Mouse (Mus musculus) adrenal gland, postnatal 36 days (tissue): ENCODE measurements around the gene Kcnc1. TPM values are rescaled to one million over a fixed set of nuclear protein-coding genes. Genes with fewer than 3 reads are reported as not detected.

Experiments used
- DNase-seq, 2 experiments: peaks; one replicate each; pipeline ENCODE4 v3.0.0; 2021; ENCODE audit warnings: mixed read lengths in 1 of 2
- total RNA-seq, 2 experiments: library from RNA; stranded (reverse); gene quantifications; 2 replicates each; pipeline ENCODE4 v1.2.3; 2021

Kcnc1 gene
- total RNA-seq, 2 experiments from 2014 or later: 0.13 to 0.16 TPM

GRCm38 (mm10) chr7:46393718-46394511 is 2.4 kb upstream of the Kcnc1 start:
- no peak for DNase-seq

GRCm38 (mm10) chr7:46394933-46395332 is 1.4 kb upstream of the Kcnc1 start:
- DNase-seq: no peak

- DNase-seq: no peak
Observed at GRCm38 (mm10) chr7:46395571-46395970, 726 bp upstream of the Kcnc1 start.

- peak in 1 of 2 experiments; percentile 4 for DNase-seq
Observed at GRCm38 (mm10) chr7:46396928-46397731, 833 bp downstream of the Kcnc1 start.

- no peak for DNase-seq
Observed at GRCm38 (mm10) chr7:46397732-46398333, 1.5 kb downstream of the Kcnc1 start.

GRCm38 (mm10) chr7:46398612-46399011 is 2.3 kb downstream of the Kcnc1 start:
- no peak for DNase-seq

- no peak for DNase-seq
Observed at GRCm38 (mm10) chr7:46399676-46400075, 3.4 kb downstream of the Kcnc1 start.

GRCm38 (mm10) chr7:46400346-46400745 is 4.0 kb downstream of the Kcnc1 start:
- DNase-seq: no peak

GRCm38 (mm10) chr7:46401371-46402180 is 5.3 kb downstream of the Kcnc1 start:
- no peak for DNase-seq

GRCm38 (mm10) chr7:46403616-46404485 is 7.6 kb downstream of the Kcnc1 start:
- DNase-seq: no peak

GRCm38 (mm10) chr7:46404756-46405155 is 8.5 kb downstream of the Kcnc1 start:
- no peak for DNase-seq

GRCm38 (mm10) chr7:46408606-46409005 is 12.3 kb downstream of the Kcnc1 start:
- no peak for DNase-seq

GRCm38 (mm10) chr7:46409204-46409789 is 13.0 kb downstream of the Kcnc1 start:
- DNase-seq: no peak

- no peak for DNase-seq
Observed at GRCm38 (mm10) chr7:46410727-46411126, 14.4 kb downstream of the Kcnc1 start.

GRCm38 (mm10) chr7:46412823-46413222 is 16.5 kb downstream of the Kcnc1 start:
- no peak for DNase-seq

GRCm38 (mm10) chr7:46413959-46414725 is 17.8 kb downstream of the Kcnc1 start:
- no peak for DNase-seq

- DNase-seq: no peak
Observed at GRCm38 (mm10) chr7:46415818-46416425, 19.6 kb downstream of the Kcnc1 start.

GRCm38 (mm10) chr7:46417467-46417866 is 21.2 kb downstream of the Kcnc1 start:
- no peak for DNase-seq

- peak; percentile 4 to 11 for DNase-seq
Observed at GRCm38 (mm10) chr7:46418102-46418622, 21.9 kb downstream of the Kcnc1 start.
